Mouse (Mus musculus): ENCODE results near the gene Nceh1. TPM values are rescaled to one million over a fixed set of nuclear protein-coding genes. Genes with fewer than 3 reads are reported as not detected.
"Not testable (repeated sequence)": the region's sequence is repeated elsewhere in the genome, so short reads cannot be mapped to it uniquely, and the experiment has no call there.

Nceh1 gene
- polyA plus RNA-seq, 1 experiment from 2014 or later, result 26.6 TPM

- no peak for ATAC-seq (ENCODE audit: low FRiP score, low TSS enrichment)
- peak overlapping the region; percentile 71 for H3K27ac ChIP-seq (ENCODE audit: low read length)
Measured at GRCm38 (mm10) chr3:27288301-27288700, 105.5 kb downstream of the Nceh1 start.

GRCm38 (mm10) chr3:27288909-27289308, 106.1 kb downstream of the Nceh1 start:
- Histone ChIP-seq H3K9ac (replicated peaks; ENCODE audit: low read length) (no peak overlapping the region), H3K9me3 (ENCODE audit: low read length) (no peaks in the 10 kb centered on the region), H3K4me1 (ENCODE audit: insufficient read depth, low read length) (peaks cover 13% of the 10 kb centered on the region), H3K4me3 (ENCODE audit: low read length) (no peak overlapping the region), H3K27ac (ENCODE audit: low read length) (peak overlapping the region; percentile 71; the same call in 1 of the 2 replicates), H3K27me3 (ENCODE audit: insufficient read depth, low read length) (no peaks in the 10 kb centered on the region), H3K4me2 (replicated peaks; ENCODE audit: low read depth, low read length) (no peak overlapping the region), H3K36me3 (ENCODE audit: insufficient read depth, low read length) (no peaks in the 10 kb centered on the region)
- ATAC-seq (ENCODE audit: low FRiP score, low TSS enrichment), result no peak
- 38% methylated on average over 8 of the region's 8 CpGs for WGBS

More at GRCm38 (mm10) chr3:27288301-27288700, 105.5 kb downstream of the Nceh1 start:
- no peaks in the 10 kb centered on the region for H3K9me3 ChIP-seq (ENCODE audit: low read length)
- no peaks in the 10 kb centered on the region for H3K36me3 ChIP-seq (ENCODE audit: insufficient read depth, low read length)
- H3K4me3 ChIP-seq (ENCODE audit: low read length), result no peak overlapping the region
- 59% methylated on average over 2 of the region's 2 CpGs for WGBS
- no peak overlapping the region for H3K4me2 ChIP-seq (replicated peaks; ENCODE audit: low read depth, low read length)
- no peak overlapping the region for H3K9ac ChIP-seq (replicated peaks; ENCODE audit: low read length)
- H3K27me3 ChIP-seq (ENCODE audit: insufficient read depth, low read length), result no peaks in the 10 kb centered on the region
- peaks cover 18% of the 10 kb centered on the region for H3K4me1 ChIP-seq (ENCODE audit: insufficient read depth, low read length)

- 90% methylated on average over 5 of the region's 5 CpGs for WGBS
- no peak for ATAC-seq (ENCODE audit: low FRiP score, low TSS enrichment)
- Histone ChIP-seq H3K9ac (replicated peaks; ENCODE audit: low read length) (no peak overlapping the region), H3K27me3 (ENCODE audit: insufficient read depth, low read length) (no peaks in the 10 kb centered on the region), H3K4me1 (ENCODE audit: insufficient read depth, low read length) (peaks cover 13% of the 10 kb centered on the region), H3K27ac (ENCODE audit: low read length) (no peak overlapping the region), H3K9me3 (ENCODE audit: low read length) (no peaks in the 10 kb centered on the region), H3K36me3 (ENCODE audit: insufficient read depth, low read length) (no peaks in the 10 kb centered on the region), H3K4me2 (replicated peaks; ENCODE audit: low read depth, low read length) (no peak overlapping the region), H3K4me3 (ENCODE audit: low read length) (no peak overlapping the region)
Measured at GRCm38 (mm10) chr3:27290285-27290684, 107.5 kb downstream of the Nceh1 start.

- WGBS, result 84% methylated on average over 5 of the region's 5 CpGs
- H3K4me2 ChIP-seq (replicated peaks; ENCODE audit: low read depth, low read length), result not testable (repeated sequence)
Measured at GRCm38 (mm10) chr3:27290945-27291344, 108.2 kb downstream of the Nceh1 start.

GRCm38 (mm10) chr3:27291411-27291810, 108.6 kb downstream of the Nceh1 start:
- ATAC-seq (ENCODE audit: low FRiP score, low TSS enrichment); H3K9ac ChIP-seq (replicated peaks; ENCODE audit: low read length); H3K27me3 ChIP-seq (ENCODE audit: insufficient read depth, low read length); H3K4me2 ChIP-seq (replicated peaks; ENCODE audit: low read depth, low read length); H3K27ac ChIP-seq (ENCODE audit: low read length); H3K4me1 ChIP-seq (ENCODE audit: insufficient read depth, low read length); H3K9me3 ChIP-seq (ENCODE audit: low read length); H3K4me3 ChIP-seq (ENCODE audit: low read length); H3K36me3 ChIP-seq (ENCODE audit: insufficient read depth, low read length): not testable (repeated sequence)
- WGBS, result 85% methylated on average over 4 of the region's 4 CpGs

More at GRCm38 (mm10) chr3:27290945-27291344, 108.2 kb downstream of the Nceh1 start:
- H3K9ac ChIP-seq (replicated peaks; ENCODE audit: low read length); ATAC-seq (ENCODE audit: low FRiP score, low TSS enrichment); H3K36me3 ChIP-seq (ENCODE audit: insufficient read depth, low read length); H3K27me3 ChIP-seq (ENCODE audit: insufficient read depth, low read length); H3K9me3 ChIP-seq (ENCODE audit: low read length); H3K27ac ChIP-seq (ENCODE audit: low read length); H3K4me1 ChIP-seq (ENCODE audit: insufficient read depth, low read length); H3K4me3 ChIP-seq (ENCODE audit: low read length): not testable (repeated sequence)

- H3K4me1 ChIP-seq (ENCODE audit: insufficient read depth, low read length), result peaks cover 6% of the 10 kb centered on the region
- H3K9ac ChIP-seq (replicated peaks; ENCODE audit: low read length), result no peak overlapping the region
- 0 out of 2 replicates have a peak, but pooled peaks have one; percentile 42 for ATAC-seq (ENCODE audit: low FRiP score, low TSS enrichment)
- no peaks in the 10 kb centered on the region for H3K9me3 ChIP-seq (ENCODE audit: low read length)
- H3K27ac ChIP-seq (ENCODE audit: low read length), result no peak overlapping the region
- no peaks in the 10 kb centered on the region for H3K36me3 ChIP-seq (ENCODE audit: insufficient read depth, low read length)
- H3K4me3 ChIP-seq (ENCODE audit: low read length), result no peak overlapping the region
- WGBS, result 54% methylated on average over 7 of the region's 7 CpGs
- no peak overlapping the region for H3K4me2 ChIP-seq (replicated peaks; ENCODE audit: low read depth, low read length)
- no peaks in the 10 kb centered on the region for H3K27me3 ChIP-seq (ENCODE audit: insufficient read depth, low read length)
Measured at GRCm38 (mm10) chr3:27293645-27294385, 111.0 kb downstream of the Nceh1 start.

GRCm38 (mm10) chr3:27300451-27300850, 117.7 kb downstream of the Nceh1 start:
- H3K4me2 ChIP-seq (replicated peaks; ENCODE audit: low read depth, low read length), result no peak overlapping the region
- no peaks in the 10 kb centered on the region for H3K36me3 ChIP-seq (ENCODE audit: insufficient read depth, low read length)
- 91% methylated on average over 4 of the region's 4 CpGs for WGBS
- no peak overlapping the region for H3K9ac ChIP-seq (replicated peaks; ENCODE audit: low read length)
- peaks cover 10% of the 10 kb centered on the region for H3K4me1 ChIP-seq (ENCODE audit: insufficient read depth, low read length)
- no peaks in the 10 kb centered on the region for H3K27me3 ChIP-seq (ENCODE audit: insufficient read depth, low read length)
- no peak overlapping the region for H3K27ac ChIP-seq (ENCODE audit: low read length)
- no peak for ATAC-seq (ENCODE audit: low FRiP score, low TSS enrichment)
- H3K9me3 ChIP-seq (ENCODE audit: low read length), result no peaks in the 10 kb centered on the region
- no peak overlapping the region for H3K4me3 ChIP-seq (ENCODE audit: low read length)

GRCm38 (mm10) chr3:27302339-27303022, 119.7 kb downstream of the Nceh1 start:
- Histone ChIP-seq H3K4me1 (ENCODE audit: insufficient read depth, low read length) (peaks cover 10% of the 10 kb centered on the region), H3K9me3 (ENCODE audit: low read length) (no peaks in the 10 kb centered on the region), H3K4me3 (ENCODE audit: low read length) (no peak overlapping the region), H3K27ac (ENCODE audit: low read length) (no peak overlapping the region), H3K36me3 (ENCODE audit: insufficient read depth, low read length) (no peaks in the 10 kb centered on the region), H3K27me3 (ENCODE audit: insufficient read depth, low read length) (no peaks in the 10 kb centered on the region), H3K4me2 (replicated peaks; ENCODE audit: low read depth, low read length) (no peak overlapping the region), H3K9ac (replicated peaks; ENCODE audit: low read length) (no peak overlapping the region)
- ATAC-seq (ENCODE audit: low FRiP score, low TSS enrichment), result peak; percentile 67; the same call in 1 of the 2 replicates
- 42% methylated on average over 9 of the region's 9 CpGs for WGBS

GRCm38 (mm10) chr3:27306815-27307214, 124.0 kb downstream of the Nceh1 start:
- Histone ChIP-seq H3K4me2 (replicated peaks; ENCODE audit: low read depth, low read length) (no peak overlapping the region), H3K4me1 (ENCODE audit: insufficient read depth, low read length) (peaks cover 10% of the 10 kb centered on the region), H3K27me3 (ENCODE audit: insufficient read depth, low read length) (no peaks in the 10 kb centered on the region), H3K27ac (ENCODE audit: low read length) (no peak overlapping the region), H3K9ac (replicated peaks; ENCODE audit: low read length) (no peak overlapping the region), H3K4me3 (ENCODE audit: low read length) (no peak overlapping the region), H3K9me3 (ENCODE audit: low read length) (no peaks in the 10 kb centered on the region), H3K36me3 (ENCODE audit: insufficient read depth, low read length) (no peaks in the 10 kb centered on the region)
- WGBS, result 83% methylated on average over 10 of the region's 10 CpGs
- no peak for ATAC-seq (ENCODE audit: low FRiP score, low TSS enrichment)

GRCm38 (mm10) chr3:27310973-27311372, 128.2 kb downstream of the Nceh1 start:
- no peaks in the 10 kb centered on the region for H3K27me3 ChIP-seq (ENCODE audit: insufficient read depth, low read length)
- no peak overlapping the region for H3K4me2 ChIP-seq (replicated peaks; ENCODE audit: low read depth, low read length)
- H3K36me3 ChIP-seq (ENCODE audit: insufficient read depth, low read length), result no peaks in the 10 kb centered on the region
- H3K4me3 ChIP-seq (ENCODE audit: low read length), result no peak overlapping the region
- ATAC-seq (ENCODE audit: low FRiP score, low TSS enrichment), result no peak
- no peak overlapping the region for H3K27ac ChIP-seq (ENCODE audit: low read length)
- no peaks in the 10 kb centered on the region for H3K9me3 ChIP-seq (ENCODE audit: low read length)
- 93% methylated on average over 7 of the region's 7 CpGs for WGBS
- no peak overlapping the region for H3K9ac ChIP-seq (replicated peaks; ENCODE audit: low read length)
- no peaks in the 10 kb centered on the region for H3K4me1 ChIP-seq (ENCODE audit: insufficient read depth, low read length)
